In the genomic region with DNA sequence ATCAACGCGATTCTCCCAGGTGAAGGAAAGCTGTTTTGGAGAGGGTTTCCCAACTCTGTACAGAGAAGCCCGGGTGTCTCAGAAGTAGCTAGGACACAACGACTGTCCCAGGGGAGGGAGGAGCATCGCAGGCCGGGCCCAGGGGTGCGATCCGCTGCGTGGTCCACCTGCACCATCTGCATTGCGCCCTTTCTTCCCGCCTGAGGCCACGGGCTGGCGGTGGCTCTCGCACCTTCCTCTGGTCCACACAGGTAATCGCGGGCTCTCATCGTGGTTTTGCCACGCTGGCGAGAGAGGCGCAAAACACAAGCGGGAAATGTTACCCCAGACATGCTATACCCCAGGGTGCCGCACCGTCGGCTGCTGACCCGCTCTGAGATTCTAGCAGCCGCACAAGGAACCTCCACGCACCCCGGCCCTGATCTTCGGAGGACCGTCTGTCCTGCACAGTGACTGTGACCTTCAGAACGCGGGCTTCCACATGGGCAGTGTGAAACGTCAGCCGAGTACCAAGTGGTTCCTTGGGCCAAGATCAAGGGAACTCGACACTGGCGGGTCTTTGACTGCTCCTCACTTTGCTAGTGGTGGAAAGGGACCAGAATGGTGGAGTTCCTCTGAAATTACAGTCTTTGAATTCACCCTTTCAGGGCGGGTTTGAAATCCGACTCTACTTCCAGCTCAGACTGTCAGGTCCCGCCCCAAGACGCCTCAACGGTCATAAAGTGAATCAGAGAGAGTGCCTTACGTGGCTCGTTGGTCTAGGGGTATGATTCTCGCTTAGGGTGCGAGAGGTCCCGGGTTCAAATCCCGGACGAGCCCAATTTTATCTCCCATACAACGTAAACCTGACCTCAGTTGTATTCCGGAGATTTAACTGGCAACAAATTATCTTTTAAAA, we compare ENCODE assay signal across 8 mouse cellular contexts. TPM values are rescaled to one million over a fixed set of nuclear protein-coding genes. Genes with fewer than 3 reads are reported as not detected.
A peak's percentile ranks its signal among the peaks of the same experiment; 100 is the strongest.
DNase-seq lines count a peak whose midpoint lies in the region; TF ChIP-seq lines count a peak whose summit lies in the region.

No protein-coding gene starts in this region.

- under 1% methylated on average over 50 of the region's 50 CpGs for WGBS in limb, embryonic 10.5 days
- under 1% methylated on average over 50 of the region's 50 CpGs for WGBS in midbrain, embryonic 10.5 days
- WGBS in small intestine, adult 2 months, result under 1% methylated on average over 50 of the region's 50 CpGs

- peak overlapping the region; percentile 72 for H3K4me3 ChIP-seq in limb, embryonic 10.5 days
- H3K4me3 ChIP-seq in midbrain, embryonic 10.5 days, result peak overlapping the region; percentile 73
- peak overlapping the region; percentile 64 for H3K4me3 ChIP-seq in small intestine, adult 2 months (ENCODE audit: low read depth, low read length)

- intact Hi-C loops in gastrocnemius, postnatal 14 days (cut with DNase I; ENCODE audit: low total_unique reads), result no loop called here

- DNase-seq in cerebellum, adult 18-20 months, result peak; percentile 30 to 40
- DNase-seq in cerebellum, adult 8-10 months, result no peak
- DNase-seq in embryo, embryonic 10.5 days (ENCODE audit: low spot score), result peak; percentile 96
- DNase-seq in gastrocnemius, postnatal 14 days, result peak; percentile 46
- peak; percentile 92 for DNase-seq in induced T-regulatory cell, adult 2 months (ENCODE audit: low read depth)
- DNase-seq in limb, embryonic 10.5 days (ENCODE audit: low spot score), result peak; percentile 93
- DNase-seq in midbrain, embryonic 10.5 days (ENCODE audit: low spot score), result peak; percentile 85

- H3K27ac ChIP-seq in limb, embryonic 10.5 days, result peak overlapping the region; percentile 72
- peak overlapping the region; percentile 67; the same call in 1 of the 2 replicates for H3K27ac ChIP-seq in midbrain, embryonic 10.5 days (replicated peaks)
- H3K27ac ChIP-seq in small intestine, adult 2 months (ENCODE audit: insufficient read depth, low read depth, low read length), result peak overlapping the region; percentile 23

- H3K36me3 ChIP-seq in limb, embryonic 10.5 days, result no peaks in the 10 kb centered on the region
- no peaks in the 10 kb centered on the region for H3K36me3 ChIP-seq in midbrain, embryonic 10.5 days
- H3K36me3 ChIP-seq in small intestine, adult 2 months (ENCODE audit: control insufficient read depth, insufficient read depth, low read length), result no peaks in the 10 kb centered on the region

- peaks cover 18% of the 10 kb centered on the region; the same call in 1 of the 2 replicates for H3K4me1 ChIP-seq in limb, embryonic 10.5 days
- H3K4me1 ChIP-seq in midbrain, embryonic 10.5 days, result peaks cover 14% of the 10 kb centered on the region
- H3K4me1 ChIP-seq in small intestine, adult 2 months (ENCODE audit: control insufficient read depth, insufficient read depth, insufficient read length, low read length), result no peaks in the 10 kb centered on the region; the same call in 1 of the 2 replicates

- H3K27me3 ChIP-seq in limb, embryonic 10.5 days (ENCODE audit: low read depth, poor library complexity, severe bottlenecking), result peaks cover 10% of the 10 kb centered on the region
- peaks cover 59% of the 10 kb centered on the region for H3K27me3 ChIP-seq in midbrain, embryonic 10.5 days (ENCODE audit: low read depth, poor library complexity, severe bottlenecking)
- H3K27me3 ChIP-seq in small intestine, adult 2 months (ENCODE audit: control insufficient read depth, insufficient read depth, low read length), result no peaks in the 10 kb centered on the region

- no peak for TF ChIP-seq CTCF in small intestine, adult 2 months (IDR thresholded peaks at IDR 0.05; ENCODE audit: extremely low read depth, insufficient read length, insufficient replicate concordance, low read depth, low read length)

- no peaks in the 10 kb centered on the region for H3K9me3 ChIP-seq in limb, embryonic 10.5 days (replicated peaks)
- H3K9me3 ChIP-seq in midbrain, embryonic 10.5 days (replicated peaks), result no peaks in the 10 kb centered on the region

- TF ChIP-seq POLR2A in small intestine, adult 2 months (IDR thresholded peaks at IDR 0.05; ENCODE audit: low read depth, low read length), result no peak

RNA-seq across cellular contexts. Expression of gene Elf2, which starts 18.4 kb away (rescaled TPM):
- 10 to 100 TPM; 43.5 to 43.6 TPM for total RNA-seq in gastrocnemius, postnatal 14 days (2021)
- polyA plus RNA-seq in limb, embryonic 10.5 days (2016; fragmentation: Nextera tagmentation; extraction: Ambion mirVana), result 39.8 and 44.3 TPM in 2 replicates
- 37.9 and 40.5 TPM in 2 replicates for polyA plus RNA-seq in midbrain, embryonic 10.5 days (2016; fragmentation: Nextera tagmentation; extraction: Ambion mirVana)
- 10.6 and 21.2 TPM in 2 replicates for polyA plus RNA-seq in small intestine, adult 2 months (2012; rRNA removed)

RNA-seq across cellular contexts. Expression of gene Mgarp, which starts 37.6 kb away (rescaled TPM):
- total RNA-seq in gastrocnemius, postnatal 14 days (2021), result under 1 TPM; 0.24 to 0.29 TPM
- polyA plus RNA-seq in limb, embryonic 10.5 days (2016; fragmentation: Nextera tagmentation; extraction: Ambion mirVana), result 3.8 and 4.9 TPM in 2 replicates
- polyA plus RNA-seq in midbrain, embryonic 10.5 days (2016; fragmentation: Nextera tagmentation; extraction: Ambion mirVana), result 35.9 and 39.2 TPM in 2 replicates
- 0.37 TPM in 1 of 2 replicates, not detected in the other for polyA plus RNA-seq in small intestine, adult 2 months (2012; rRNA removed)

RNA-seq across cellular contexts. Expression of gene Ndufc1, which starts 49.9 kb away (rescaled TPM):
- total RNA-seq in gastrocnemius, postnatal 14 days (2021), result 1,000 to 10,000 TPM; 1,012 to 1,143 TPM
- 565 and 602 TPM in 2 replicates for polyA plus RNA-seq in limb, embryonic 10.5 days (2016; fragmentation: Nextera tagmentation; extraction: Ambion mirVana)
- polyA plus RNA-seq in midbrain, embryonic 10.5 days (2016; fragmentation: Nextera tagmentation; extraction: Ambion mirVana), result 688 and 718 TPM in 2 replicates
- polyA plus RNA-seq in small intestine, adult 2 months (2012; rRNA removed), result 81.3 and 208 TPM in 2 replicates

RNA-seq across cellular contexts. Expression of gene Naa15, which starts 56.0 kb away (rescaled TPM):
- 10 to 100 TPM; 37.9 to 55.4 TPM for total RNA-seq in gastrocnemius, postnatal 14 days (2021)
- 61.8 and 64.0 TPM in 2 replicates for polyA plus RNA-seq in limb, embryonic 10.5 days (2016; fragmentation: Nextera tagmentation; extraction: Ambion mirVana)
- 58.8 and 63.4 TPM in 2 replicates for polyA plus RNA-seq in midbrain, embryonic 10.5 days (2016; fragmentation: Nextera tagmentation; extraction: Ambion mirVana)
- 0.37 and 0.77 TPM in 2 replicates for polyA plus RNA-seq in small intestine, adult 2 months (2012; rRNA removed)
